Mouse (Mus musculus) neural tube, embryonic 14.5 days (tissue): ENCODE data around the gene Mttp. TPM values are rescaled to one million over a fixed set of nuclear protein-coding genes. Genes with fewer than 3 reads are reported as not detected.

Experiments used
- ATAC-seq: fragments of 200-750 bp; cut with Nextera tagmentation; 2 replicates; pipeline ENCODE4 v1.8.0; 2017; ENCODE audit warnings: low read depth, mild to moderate bottlenecking, moderate TSS enrichment, moderate library complexity
- H3K27ac ChIP-seq: fragments of 300-500 bp; sonication (generic); 2 replicates; pipeline ENCODE4 v1.5.1; 2014; ENCODE audit warnings: low read depth, mild to moderate bottlenecking, control low read depth, low read length, moderate library complexity, mixed read lengths
- H3K27me3 ChIP-seq: fragments of 300-500 bp; sonication (generic); 2 replicates; pipeline ENCODE4 v1.6.1; 2014; ENCODE audit warnings: low read length; ENCODE audit not compliant: control insufficient read depth, insufficient read depth
- H3K36me3 ChIP-seq: fragments of 300-500 bp; sonication (generic); 2 replicates; pipeline ENCODE4 v1.6.1; 2014; ENCODE audit warnings: low read length, mixed read lengths; ENCODE audit not compliant: control insufficient read depth, insufficient read depth
- H3K4me1 ChIP-seq: fragments of 300-500 bp; sonication (generic); 2 replicates; pipeline ENCODE4 v1.6.1; 2014; ENCODE audit warnings: low read length; ENCODE audit not compliant: control insufficient read depth, insufficient read depth
- H3K4me2 ChIP-seq: fragments of 300-500 bp; sonication (generic); 2 replicates; pipeline ENCODE4 v1.6.1; 2014; ENCODE audit warnings: mild to moderate bottlenecking, low read depth, low read length, control low read depth
- H3K4me3 ChIP-seq: fragments of 300-500 bp; sonication (generic); 2 replicates; pipeline ENCODE4 v1.5.1; 2014; ENCODE audit warnings: low read depth, low read length, control low read depth, mixed read lengths
- H3K9ac ChIP-seq: fragments of 300-500 bp; sonication (generic); replicated peaks from 2 replicates; pipeline ENCODE4 v1.6.1; 2014; ENCODE audit warnings: low read depth, mild to moderate bottlenecking, control low read depth, low read length, mixed read lengths
- H3K9me3 ChIP-seq: fragments of 300-500 bp; sonication (generic); 2 replicates; pipeline ENCODE4 v1.6.1; 2016; ENCODE audit warnings: low read length; ENCODE audit not compliant: control insufficient read depth
- WGBS: fragments of 180-500 bp; shearing (Covaris S2); extraction: QIAGEN DNeasy Blood & Tissue Kit; methylation state at CpG from one replicate; pipeline ENCODE4 v1.1.7; 2014; 5-methylcytosine and 5-hydroxymethylcytosine counted together
- polyA plus RNA-seq: library from polyadenylated mRNA; unstranded; fragments of >200 nt; fragmentation: Nextera tagmentation; extraction: Ambion mirVana; gene quantifications from 2 replicates; pipeline ENCODE4 v1.2.1, GENCODE M21; 2014

The Mttp gene
- 8.6 and 9.0 TPM in 2 replicates for polyA plus RNA-seq

- H3K36me3 ChIP-seq, result no peaks in the 10 kb centered on the region
- H3K9ac ChIP-seq, result peak within 1 kb of the TSS; percentile 74
- ATAC-seq, result peak; percentile 19; the same call in 1 of the 2 replicates
- peak within 1 kb of the TSS; percentile 95 for H3K27ac ChIP-seq
- H3K27me3 ChIP-seq, result no peaks in the 10 kb centered on the region
- peak within 1 kb of the TSS; percentile 55 for H3K4me3 ChIP-seq
- H3K9me3 ChIP-seq, result no peaks in the 10 kb centered on the region
- peaks cover 3% of the 10 kb centered on the region; the same call in 1 of the 2 replicates for H3K4me1 ChIP-seq
- peak within 1 kb of the TSS; percentile 66 for H3K4me2 ChIP-seq
- WGBS, result 3% methylated on average over 8 of the region's 8 CpGs
Measured at GRCm38 (mm10) chr3:138144642-138145171, at the start of gene Mttp. TSS of gene Mttp (minus strand) at chr3:138144968.

- WGBS, result 86% methylated on average over 15 of the region's 15 CpGs
- no peak within 1 kb of the TSS for H3K4me3 ChIP-seq
- no peak within 1 kb of the TSS for H3K27ac ChIP-seq
- H3K27me3 ChIP-seq, result no peaks in the 10 kb centered on the region
- ATAC-seq, result no peak
- no peak within 1 kb of the TSS for H3K9ac ChIP-seq
- H3K4me2 ChIP-seq, result no peak within 1 kb of the TSS
- H3K36me3 ChIP-seq, result no peaks in the 10 kb centered on the region
- H3K4me1 ChIP-seq, result no peaks in the 10 kb centered on the region
- H3K9me3 ChIP-seq, result no peaks in the 10 kb centered on the region
Measured at GRCm38 (mm10) chr3:138193683-138194302, 49.0 kb upstream of the Mttp start, which contains the start of gene 4930579F01Rik. TSS of gene 4930579F01Rik (minus strand) at chr3:138193825.

- H3K27me3 ChIP-seq, result no peaks in the 10 kb centered on the region
- no peaks in the 10 kb centered on the region for H3K36me3 ChIP-seq
- H3K27ac ChIP-seq, result no peak overlapping the region
- no peak overlapping the region for H3K4me3 ChIP-seq
- no peak for ATAC-seq
- H3K9ac ChIP-seq, result no peak overlapping the region
- H3K4me1 ChIP-seq, result no peaks in the 10 kb centered on the region
- no peak overlapping the region for H3K4me2 ChIP-seq
- no peaks in the 10 kb centered on the region for H3K9me3 ChIP-seq
- WGBS, result 88% methylated on average over 7 of the region's 7 CpGs
Measured at GRCm38 (mm10) chr3:138192260-138192659, 47.5 kb upstream of the Mttp start.

GRCm38 (mm10) chr3:138185995-138186930 is 41.5 kb upstream of the Mttp start:
- no peaks in the 10 kb centered on the region for H3K36me3 ChIP-seq
- no peaks in the 10 kb centered on the region for H3K4me1 ChIP-seq
- no peak overlapping the region for H3K4me3 ChIP-seq
- H3K27me3 ChIP-seq, result no peaks in the 10 kb centered on the region
- H3K27ac ChIP-seq, result no peak overlapping the region
- WGBS, result 82% methylated on average over 26 of the region's 26 CpGs
- H3K9me3 ChIP-seq, result no peaks in the 10 kb centered on the region
- H3K4me2 ChIP-seq, result no peak overlapping the region
- 0 out of 2 replicates have a peak, but pooled peaks have one; percentile 38 for ATAC-seq
- no peak overlapping the region for H3K9ac ChIP-seq

- no peak overlapping the region for H3K4me3 ChIP-seq
- H3K9me3 ChIP-seq, result no peaks in the 10 kb centered on the region
- H3K27me3 ChIP-seq, result no peaks in the 10 kb centered on the region
- H3K27ac ChIP-seq, result no peak overlapping the region
- H3K4me2 ChIP-seq, result no peak overlapping the region
- no peaks in the 10 kb centered on the region for H3K4me1 ChIP-seq
- H3K9ac ChIP-seq, result no peak overlapping the region
- WGBS, result 73% methylated on average over 4 of the region's 4 CpGs
- H3K36me3 ChIP-seq, result no peaks in the 10 kb centered on the region
- no peak for ATAC-seq
Measured at GRCm38 (mm10) chr3:138185290-138185689, 40.5 kb upstream of the Mttp start.

- Histone ChIP-seq H3K27ac (no peak overlapping the region), H3K27me3 (no peaks in the 10 kb centered on the region), H3K4me3 (no peak overlapping the region), H3K9ac (no peak overlapping the region), H3K4me2 (no peak overlapping the region), H3K4me1 (no peaks in the 10 kb centered on the region), H3K36me3 (no peaks in the 10 kb centered on the region), H3K9me3 (no peaks in the 10 kb centered on the region)
- no peak for ATAC-seq
- WGBS, result 91% methylated on average over 7 of the region's 7 CpGs
Measured at GRCm38 (mm10) chr3:138183371-138183770, 38.6 kb upstream of the Mttp start.

GRCm38 (mm10) chr3:138182019-138182418 is 37.3 kb upstream of the Mttp start:
- Histone ChIP-seq H3K4me2 (no peak overlapping the region), H3K27ac (no peak overlapping the region), H3K36me3 (no peaks in the 10 kb centered on the region), H3K27me3 (no peaks in the 10 kb centered on the region), H3K4me1 (no peaks in the 10 kb centered on the region), H3K9ac (no peak overlapping the region), H3K9me3 (no peaks in the 10 kb centered on the region), H3K4me3 (no peak overlapping the region)
- ATAC-seq, result no peak
- WGBS, result 83% methylated on average over 2 of the region's 2 CpGs

- H3K4me1 ChIP-seq, result no peaks in the 10 kb centered on the region
- H3K4me3 ChIP-seq, result no peak overlapping the region
- no peaks in the 10 kb centered on the region for H3K36me3 ChIP-seq
- no peak overlapping the region for H3K4me2 ChIP-seq
- no peaks in the 10 kb centered on the region for H3K9me3 ChIP-seq
- 92% methylated on average over 6 of the region's 6 CpGs for WGBS
- ATAC-seq, result no peak
- no peak overlapping the region for H3K9ac ChIP-seq
- no peak overlapping the region for H3K27ac ChIP-seq
- H3K27me3 ChIP-seq, result no peaks in the 10 kb centered on the region
Measured at GRCm38 (mm10) chr3:138175551-138175950, 30.8 kb upstream of the Mttp start.

GRCm38 (mm10) chr3:138173291-138173690 is 28.5 kb upstream of the Mttp start:
- no peak for ATAC-seq
- Histone ChIP-seq H3K9me3 (no peaks in the 10 kb centered on the region), H3K9ac (no peak overlapping the region), H3K27me3 (no peaks in the 10 kb centered on the region), H3K27ac (no peak overlapping the region), H3K4me1 (no peaks in the 10 kb centered on the region), H3K36me3 (no peaks in the 10 kb centered on the region), H3K4me2 (no peak overlapping the region), H3K4me3 (no peak overlapping the region)
- WGBS, result 78% methylated on average over 10 of the region's 10 CpGs
